8 mouse cellular contexts compared by ENCODE assay signal in the genomic region with DNA sequence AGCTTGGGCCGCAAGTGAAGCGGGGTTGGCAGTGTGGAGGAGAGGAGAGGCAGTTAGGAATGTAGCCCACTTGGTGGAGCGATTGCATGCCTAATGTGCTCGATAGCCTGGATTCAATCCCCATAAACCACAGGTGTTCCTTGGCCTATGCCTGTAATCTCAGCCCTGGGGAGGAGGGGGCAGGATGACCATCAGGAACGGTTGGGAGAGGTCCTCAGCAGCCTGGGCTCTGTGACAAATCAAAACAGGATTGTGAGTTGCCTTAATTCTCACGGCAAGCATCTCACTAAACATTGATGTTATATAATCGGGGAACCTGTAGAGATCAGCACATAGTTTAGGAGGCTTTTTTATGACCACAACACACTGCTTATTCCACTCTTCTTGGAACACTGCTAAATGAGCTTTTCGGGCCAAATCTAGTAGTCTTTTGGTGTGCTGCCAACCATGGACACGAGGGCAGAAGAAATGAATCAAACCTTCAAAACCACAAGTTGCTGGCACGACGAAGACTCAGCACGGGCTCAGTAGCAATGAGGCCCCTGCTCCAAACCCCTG. TPM values are rescaled to one million over a fixed set of nuclear protein-coding genes. Genes with fewer than 3 reads are reported as not detected.
DNase-seq lines count a peak whose midpoint lies in the region; ATAC-seq and TF ChIP-seq lines count a peak whose summit lies in the region.

No protein-coding gene starts in this region.

- H3K4me1 ChIP-seq in hindbrain, embryonic 14.5 days (replicated peaks; ENCODE audit: control insufficient read depth, insufficient read depth, low read length), result no peaks in the 10 kb centered on the region
- peaks cover 8% of the 10 kb centered on the region; the same call in 1 of the 2 replicates for H3K4me1 ChIP-seq in hindbrain, embryonic 10.5 days (replicated peaks)
- no peaks in the 10 kb centered on the region for H3K4me1 ChIP-seq in liver, postnatal 0 days (ENCODE audit: insufficient read depth)

- no peak for TF ChIP-seq EP300 in liver, postnatal 0 days (IDR thresholded peaks at IDR 0.05; ENCODE audit: low read depth)

- no peaks in the 10 kb centered on the region for H3K36me3 ChIP-seq in hindbrain, embryonic 14.5 days (replicated peaks; ENCODE audit: control insufficient read depth, insufficient read depth)
- no peaks in the 10 kb centered on the region for H3K36me3 ChIP-seq in hindbrain, embryonic 10.5 days
- H3K36me3 ChIP-seq in liver, postnatal 0 days (replicated peaks; ENCODE audit: insufficient read depth, low read length), result no peaks in the 10 kb centered on the region

- CTCF ChIA-PET in Patski (lab: Charles Lee), result interaction anchor here (0.8 kb wide), 1 partner anchor 17 kb away, joined by 3 read pairs; no protein-coding TSS in a partner anchor

- H3K27ac ChIP-seq in hindbrain, embryonic 14.5 days, result no peak overlapping the region
- no peak overlapping the region for H3K27ac ChIP-seq in hindbrain, embryonic 10.5 days
- peak overlapping the region; percentile 80 for H3K27ac ChIP-seq in layer of hippocampus, adult 2 months
- no peak overlapping the region for H3K27ac ChIP-seq in liver, postnatal 0 days (ENCODE audit: low read depth)

- DNase-seq in hindbrain, embryonic 14.5 days (ENCODE audit: low spot score), result peak; percentile 32
- DNase-seq in hindbrain, embryonic 10.5 days (ENCODE audit: low spot score), result no peak
- DNase-seq in Patski (ENCODE audit: low read depth, low spot score), result peak; percentile 39
- peak; percentile 79 for DNase-seq in cerebellum, adult 9-11 months
- peak; percentile 54 to 56 for DNase-seq in layer of hippocampus, adult 2 months (ENCODE audit: low spot score in 2 of 2)
- DNase-seq in right cerebral cortex, postnatal 14 days, result peak; percentile 37
- no peak for DNase-seq in liver, postnatal 0 days
- no peak for DNase-seq in B cell, adult 2 months

- H3K9me3 ChIP-seq in hindbrain, embryonic 14.5 days (ENCODE audit: control insufficient read depth, low read length), result no peaks in the 10 kb centered on the region
- no peaks in the 10 kb centered on the region for H3K9me3 ChIP-seq in hindbrain, embryonic 10.5 days
- no peaks in the 10 kb centered on the region for H3K9me3 ChIP-seq in liver, postnatal 0 days (ENCODE audit: low read length)

- H3K4me3 ChIP-seq in hindbrain, embryonic 14.5 days (replicated peaks; ENCODE audit: low read length), result no peak overlapping the region
- H3K4me3 ChIP-seq in hindbrain, embryonic 10.5 days, result no peak overlapping the region
- H3K4me3 ChIP-seq in layer of hippocampus, adult 2 months, result no peak overlapping the region
- H3K4me3 ChIP-seq in liver, postnatal 0 days (ENCODE audit: low read depth, low read length), result no peak overlapping the region

- peak; percentile 65; the same call in 1 of the 2 replicates for ATAC-seq in hindbrain, embryonic 14.5 days (ENCODE audit: low FRiP score)
- peak; percentile 18 for ATAC-seq in Patski
- no peak for ATAC-seq in liver, postnatal 0 days

- POLR2A ChIA-PET in Patski (lab: Charles Lee), result interaction anchor here (0.8 to 1.3 kb wide), 2 partner anchors 13 to 27 kb away, joined by 3 to 7 read pairs; no protein-coding TSS in a partner anchor

- peak; percentile 42 for TF ChIP-seq CTCF in Patski (IDR thresholded peaks at IDR 0.05)
- TF ChIP-seq CTCF in layer of hippocampus, adult 2 months (conservative IDR thresholded peaks at IDR 0.05), result peak; percentile 74
- no peak for TF ChIP-seq CTCF in liver, postnatal 0 days (IDR thresholded peaks at IDR 0.05; ENCODE audit: low read depth)

- no peak overlapping the region for H3K4me2 ChIP-seq in hindbrain, embryonic 14.5 days (replicated peaks)
- H3K4me2 ChIP-seq in liver, postnatal 0 days (ENCODE audit: low read depth, low read length), result no peak overlapping the region

- in situ Hi-C loops in Patski (cut with MboI; ENCODE audit: low pct_unique_long_range_greater_than_20kb), result no loop called here

- no peaks in the 10 kb centered on the region for H3K27me3 ChIP-seq in hindbrain, embryonic 14.5 days (ENCODE audit: control insufficient read depth, insufficient read depth, low read length)
- H3K27me3 ChIP-seq in hindbrain, embryonic 10.5 days (ENCODE audit: insufficient read depth, poor library complexity, severe bottlenecking), result no peaks in the 10 kb centered on the region
- no peaks in the 10 kb centered on the region for H3K27me3 ChIP-seq in Patski
- H3K27me3 ChIP-seq in liver, postnatal 0 days (ENCODE audit: insufficient read depth, low read length), result no peaks in the 10 kb centered on the region

- H3K9ac ChIP-seq in hindbrain, embryonic 14.5 days, result no peak overlapping the region
- no peak overlapping the region for H3K9ac ChIP-seq in liver, postnatal 0 days (replicated peaks)

- 74% methylated on average over 12 of the region's 12 CpGs for WGBS in hindbrain, embryonic 14.5 days
- WGBS in hindbrain, embryonic 10.5 days, result 90% methylated on average over 12 of the region's 12 CpGs
- 66% methylated on average over 12 of the region's 12 CpGs for WGBS in liver, postnatal 0 days (ENCODE audit: insufficient replicate concordance)

RNA-seq across cellular contexts. Expression of gene Ccar1, which starts 55.1 kb away (rescaled TPM):
- polyA plus RNA-seq in hindbrain, embryonic 14.5 days (2014; fragmentation: Nextera tagmentation; extraction: Ambion mirVana), result 93.0 and 96.0 TPM in 2 replicates
- polyA plus RNA-seq in hindbrain, embryonic 10.5 days (2016; fragmentation: Nextera tagmentation; extraction: Ambion mirVana), result 109 and 154 TPM in 2 replicates
- polyA plus RNA-seq in Patski (2021), result 92.3 TPM
- total RNA-seq in layer of hippocampus, adult 2 months (2021), result 10 to 100 TPM; 59.4 to 60.6 TPM
- 35.3 and 35.5 TPM in 2 replicates for polyA plus RNA-seq in liver, postnatal 0 days (2015; fragmentation: Nextera tagmentation; extraction: Ambion mirVana)

Comparison
In these comparisons a context has a peak if more than half of its experiments do, and no peak if none do; other contexts are left out.
1. DNase-seq: peak in hindbrain, embryonic 14.5 days (single experiment), Patski (single experiment), cerebellum, adult 9-11 months (single experiment), layer of hippocampus, adult 2 months (2 of 2) and right cerebral cortex, postnatal 14 days (single experiment); none in hindbrain, embryonic 10.5 days (single experiment), liver, postnatal 0 days (single experiment) and B cell, adult 2 months (0 of 2).